Mouse (Mus musculus): ENCODE results near the gene Srsf11.

Srsf11 gene

DNA sequence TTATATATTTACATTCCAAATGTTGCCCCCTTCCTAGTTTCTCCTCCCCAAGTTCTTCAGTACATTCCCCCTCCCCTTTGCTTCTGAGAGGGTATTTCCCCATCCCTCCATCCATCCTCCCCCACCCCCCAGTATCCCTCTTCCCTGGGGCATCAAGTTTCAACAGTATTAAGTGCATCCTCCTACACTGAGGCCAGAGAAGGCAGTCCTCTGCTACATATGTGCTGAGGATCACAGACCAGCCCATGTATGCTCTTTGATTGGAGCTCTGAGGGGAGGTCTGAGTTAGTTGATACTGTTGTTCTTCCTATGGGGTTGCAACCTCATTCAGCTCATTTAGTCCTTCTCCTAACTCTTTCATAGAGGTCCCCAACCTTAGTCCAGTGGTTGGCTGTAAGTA, 56.8 kb downstream of the Srsf11 start:
- DNase-seq (ENCODE audit: low spot score): no peak

DNA sequence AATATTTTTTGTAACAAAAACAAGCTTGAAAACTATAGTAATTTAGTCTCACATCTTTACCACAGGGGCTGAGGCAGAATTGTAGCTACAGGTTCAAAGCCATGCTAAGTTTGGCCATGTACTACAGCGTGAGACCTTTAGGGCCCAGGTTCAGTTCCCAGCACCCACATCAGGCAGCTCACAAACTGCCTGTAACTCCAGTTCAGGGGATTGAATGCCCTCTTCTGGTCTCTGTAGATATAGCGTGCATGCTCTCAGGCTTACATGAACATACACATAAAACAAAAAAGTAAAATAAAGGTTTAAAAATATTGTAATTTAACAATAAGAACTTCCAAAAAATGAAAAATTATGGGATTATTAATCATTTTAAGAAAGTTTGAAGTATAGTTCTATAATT, 63.2 kb downstream of the Srsf11 start:
- no peak for DNase-seq (ENCODE audit: low spot score)

DNA sequence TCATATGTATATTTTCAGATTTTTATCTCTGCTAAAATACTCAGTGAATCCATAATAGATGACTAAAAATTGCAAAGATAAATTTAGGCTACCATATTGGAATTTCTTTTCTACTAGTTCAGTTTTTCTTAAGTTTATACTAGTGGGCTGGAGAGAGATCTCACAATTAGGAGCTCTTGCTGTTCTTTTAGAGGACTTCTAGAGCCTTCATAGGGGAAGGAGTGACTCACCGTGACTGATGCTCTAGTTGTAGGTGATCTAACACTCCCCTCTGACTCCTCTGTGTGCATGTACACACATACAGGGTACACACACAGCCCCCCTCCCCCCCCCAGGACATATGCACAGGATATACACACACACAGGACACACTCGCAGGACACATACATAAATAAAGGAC, 65.3 kb downstream of the Srsf11 start:
- DNase-seq (ENCODE audit: low spot score): no peak

All from T-cell, adult 2 months (primary cell).